Mouse (Mus musculus): ENCODE results near the gene Snapc1. TPM values are rescaled to one million over a fixed set of nuclear protein-coding genes. Genes with fewer than 3 reads are reported as not detected.

The Snapc1 gene
- polyA plus RNA-seq, 1 experiment from 2014 or later = 15.3 TPM

Other genes starting within 250 kb of the Snapc1 start
- 124 and 131 TPM in 2 replicates for gene Hif1a, start 63.1 kb upstream of the Snapc1 start, polyA plus RNA-seq (2015; fragmentation: Nextera tagmentation; extraction: Ambion mirVana)
- 7.8 and 9.9 TPM in 2 replicates for gene Gm49321, start 26.8 kb upstream of the Snapc1 start, polyA plus RNA-seq (2015; fragmentation: Nextera tagmentation; extraction: Ambion mirVana)
- gene Syt16, start 33.2 kb downstream of the Snapc1 start, polyA plus RNA-seq (2015; fragmentation: Nextera tagmentation; extraction: Ambion mirVana) = 0.45 and 0.57 TPM in 2 replicates

All from heart, embryonic 13.5 days (tissue).